Mouse (Mus musculus): ENCODE results near the gene Hmgcr.
"Not testable (repeated sequence)": the region's sequence is repeated elsewhere in the genome, so short reads cannot be mapped to it uniquely, and the experiment has no call there.

Hmgcr gene

GRCm38 (mm10) chr13:96671078-96671905 is 556 bp upstream of the Hmgcr start:
- no peak for DNase-seq (ENCODE audit: low read depth, low spot score)

- peak; percentile 40 for DNase-seq (ENCODE audit: low read depth, low spot score)
These were observed 724 bp downstream of the Hmgcr start for GRCm38 (mm10) chr13:96670019-96670405.

- DNase-seq (ENCODE audit: low read depth, low spot score): peak; percentile 78
These were observed 6.2 kb downstream of the Hmgcr start for GRCm38 (mm10) chr13:96664419-96664974.

- DNase-seq (ENCODE audit: low read depth, low spot score): not testable (repeated sequence)
These were observed 7.6 kb downstream of the Hmgcr start for GRCm38 (mm10) chr13:96663120-96663519.

- DNase-seq (ENCODE audit: low read depth, low spot score): peak; percentile 3
These were observed 10.5 kb downstream of the Hmgcr start for GRCm38 (mm10) chr13:96660095-96660860.

GRCm38 (mm10) chr13:96658936-96659335 is 11.8 kb downstream of the Hmgcr start:
- no peak for DNase-seq (ENCODE audit: low read depth, low spot score)

- peak; percentile 1 for DNase-seq (ENCODE audit: low read depth, low spot score)
These were observed 14.1 kb downstream of the Hmgcr start for GRCm38 (mm10) chr13:96656673-96657072.

- DNase-seq (ENCODE audit: low read depth, low spot score): no peak
These were observed 17.7 kb downstream of the Hmgcr start for GRCm38 (mm10) chr13:96653041-96653440.

GRCm38 (mm10) chr13:96645822-96646221 is 24.9 kb downstream of the Hmgcr start:
- DNase-seq (ENCODE audit: low read depth, low spot score): no peak

GRCm38 (mm10) chr13:96644168-96644567 is 26.6 kb downstream of the Hmgcr start:
- DNase-seq (ENCODE audit: low read depth, low spot score): no peak

GRCm38 (mm10) chr13:96630396-96630795 is 40.3 kb downstream of the Hmgcr start:
- no peak for DNase-seq (ENCODE audit: low read depth, low spot score)

- no peak for DNase-seq (ENCODE audit: low read depth, low spot score)
These were observed 49.8 kb downstream of the Hmgcr start for GRCm38 (mm10) chr13:96620891-96621290.

GRCm38 (mm10) chr13:96614615-96615014 is 56.1 kb downstream of the Hmgcr start:
- DNase-seq (ENCODE audit: low read depth, low spot score): no peak

GRCm38 (mm10) chr13:96604242-96604641 is 66.5 kb downstream of the Hmgcr start:
- no peak for DNase-seq (ENCODE audit: low read depth, low spot score)

GRCm38 (mm10) chr13:96599182-96599581 is 71.6 kb downstream of the Hmgcr start:
- no peak for DNase-seq (ENCODE audit: low read depth, low spot score)
